Mouse (Mus musculus): ENCODE data around the gene Tmem255a.

Tmem255a gene

DNA sequence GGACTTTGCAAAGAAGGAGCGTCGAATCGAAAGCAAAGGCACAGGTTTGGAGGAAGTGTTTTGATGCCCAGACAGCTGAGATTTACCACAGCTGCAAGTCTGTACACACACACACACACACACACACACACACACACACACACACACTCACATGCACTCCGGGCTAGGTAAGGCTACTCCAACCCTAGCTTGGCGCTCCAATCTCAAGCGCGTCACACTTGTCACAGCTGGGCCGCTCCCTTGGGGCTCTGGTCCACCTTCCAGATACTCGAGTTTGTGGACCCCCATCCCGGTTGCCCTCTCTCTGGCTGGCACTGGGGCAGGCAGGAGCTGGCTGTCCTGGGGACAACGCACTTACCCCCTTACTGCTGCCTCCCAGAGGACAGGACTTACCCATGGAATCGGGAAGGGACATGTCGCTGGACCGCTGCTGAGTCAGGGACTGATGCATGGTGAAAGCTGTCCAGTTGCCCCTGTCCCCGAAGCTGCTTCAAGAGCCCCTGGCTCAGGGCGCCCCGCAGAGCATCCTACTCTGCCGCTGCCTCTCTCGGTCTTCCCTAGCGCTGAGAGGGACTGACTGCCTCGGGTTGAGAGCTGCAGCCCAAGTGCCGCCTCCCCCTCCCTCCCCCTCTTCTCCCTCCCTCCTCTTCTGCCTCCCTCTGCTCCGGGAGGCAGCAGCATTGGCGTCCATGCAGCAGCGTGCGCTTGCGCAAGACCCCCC lies at the start of gene Tmem255a:
Gene Tmem255a (minus strand): TSS at position 589 of the 721 bp plus-strand sequence.
- no peak for DNase-seq (ENCODE audit: low spot score in 2 of 2)

DNA sequence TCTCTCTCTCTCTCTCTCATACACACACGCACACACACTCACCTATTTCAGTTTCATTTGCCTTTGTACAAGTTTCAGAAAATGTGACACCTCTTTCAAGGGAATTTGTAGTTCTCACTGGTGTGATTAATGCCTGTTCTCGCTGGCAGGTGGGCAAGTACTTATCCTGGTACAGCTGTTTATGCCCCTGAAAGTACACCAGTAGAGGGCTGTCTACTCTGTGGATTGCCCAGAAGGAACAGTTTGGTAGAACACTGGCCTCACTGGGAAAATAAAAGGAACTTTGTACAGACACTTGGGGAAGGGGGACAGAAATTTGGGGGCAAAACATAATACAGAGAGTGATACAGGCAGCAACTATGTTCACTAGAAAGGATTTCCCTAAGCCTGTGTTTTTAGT lies 7.4 kb upstream of the Tmem255a start:
- no peak for DNase-seq (ENCODE audit: low spot score in 2 of 2)

DNA sequence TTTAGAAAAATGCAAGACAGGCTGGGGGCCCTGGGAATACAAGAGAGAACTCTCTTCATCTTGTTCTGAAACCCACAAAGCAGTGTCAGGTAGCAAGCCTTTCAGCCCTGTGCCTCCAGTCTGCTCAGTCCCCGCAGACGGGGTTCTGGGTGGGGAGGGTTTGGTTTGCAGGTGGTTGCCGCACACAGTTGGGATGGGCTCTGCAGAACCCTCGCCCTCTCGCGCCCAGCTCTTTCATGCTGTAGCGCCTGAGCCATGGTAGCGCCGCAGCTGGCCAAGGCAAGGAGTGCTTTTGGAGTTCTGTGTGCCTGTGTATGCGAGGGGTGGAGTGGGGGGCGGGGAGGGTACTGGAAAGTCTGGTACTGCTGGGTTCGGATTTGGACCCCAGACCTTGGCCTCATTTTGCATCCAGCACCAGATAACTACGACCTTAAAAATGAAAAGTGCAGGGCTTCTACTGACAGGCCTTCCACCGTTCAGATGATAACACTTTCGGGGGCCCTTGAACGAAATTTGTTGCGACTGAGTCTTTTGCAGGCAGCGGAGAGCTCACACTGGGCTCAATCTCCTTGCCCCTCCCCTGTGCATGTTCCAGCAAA lies 1.8 kb downstream of the Tmem255a start:
- DNase-seq (ENCODE audit: low spot score in 2 of 2), result no peak

DNA sequence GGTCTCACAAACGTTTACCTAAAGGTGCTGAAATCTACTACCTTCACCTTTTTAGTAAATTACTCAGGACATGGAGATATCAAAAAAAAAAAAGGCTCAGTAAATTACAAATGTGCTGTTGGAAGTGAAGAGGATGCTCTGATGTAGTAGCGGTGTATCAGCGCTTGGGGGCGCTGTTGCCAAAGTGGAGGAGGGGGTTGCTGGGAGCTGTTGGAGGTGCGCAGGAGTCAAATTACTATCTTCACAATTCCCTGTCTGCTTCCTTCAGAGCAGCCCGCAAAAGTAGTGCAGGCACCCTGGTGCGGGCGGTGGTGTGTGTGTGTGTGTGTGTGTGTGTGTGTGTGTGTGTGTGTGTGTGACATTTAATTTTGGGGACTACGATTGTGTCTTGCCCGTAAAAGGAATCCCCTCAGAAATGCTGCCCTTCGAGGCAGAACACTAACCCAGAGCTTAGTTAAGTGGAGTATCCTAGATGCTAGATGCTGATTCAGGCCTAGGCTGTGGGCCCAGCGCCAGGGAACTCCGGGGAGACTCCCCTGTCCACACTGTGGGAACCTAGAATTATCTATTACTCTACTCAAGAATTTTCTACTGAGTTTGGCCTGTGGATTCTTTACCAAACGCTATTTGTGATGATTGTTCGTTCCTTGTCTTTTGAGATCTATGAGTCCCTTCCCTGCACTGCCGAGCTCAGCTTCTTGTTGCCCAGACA lies 2.4 kb downstream of the Tmem255a start:
- DNase-seq (ENCODE audit: low spot score in 2 of 2), result peak in 1 of 2 experiments; percentile 67

DNA sequence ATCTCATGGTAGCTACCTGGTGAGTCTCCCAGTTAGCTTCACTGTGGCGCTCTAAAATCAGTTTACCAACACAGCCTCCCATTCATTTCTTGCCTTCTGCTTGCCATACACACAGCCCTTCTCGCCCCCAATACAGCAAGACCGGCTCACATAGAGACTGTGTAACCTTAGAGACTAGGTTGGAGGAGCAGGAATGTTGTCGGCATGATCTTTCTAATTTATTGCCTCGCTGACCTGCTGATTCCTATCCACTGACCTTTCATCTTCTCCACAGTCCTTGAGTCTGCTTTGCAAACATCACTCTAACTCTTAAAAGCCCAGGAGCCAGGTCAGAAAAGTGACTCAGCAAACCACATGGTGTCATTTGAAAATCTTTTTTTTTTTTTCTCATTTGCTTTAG lies 4.6 kb downstream of the Tmem255a start:
- no peak for DNase-seq (ENCODE audit: low spot score in 2 of 2)

DNA sequence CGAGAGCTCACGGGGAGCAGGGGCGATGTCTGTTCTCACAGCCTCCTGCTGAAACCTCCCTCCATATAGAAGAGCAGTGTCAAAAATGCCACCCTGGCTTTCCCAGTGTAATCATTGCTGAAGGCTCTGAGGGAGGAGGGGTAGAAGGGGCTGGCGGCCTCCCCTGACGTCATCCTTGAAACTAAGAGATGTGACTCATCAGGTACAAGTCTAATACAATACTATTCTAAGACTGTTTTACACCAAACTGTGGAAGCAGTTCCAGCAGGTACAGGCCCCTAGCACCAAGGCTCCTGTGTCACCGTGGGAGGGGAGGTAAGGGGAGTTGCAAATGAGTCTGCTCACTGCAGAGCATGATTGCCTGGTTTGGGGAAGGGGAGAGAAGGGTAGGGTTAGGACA lies 5.1 kb downstream of the Tmem255a start:
- DNase-seq (ENCODE audit: low spot score in 2 of 2), result no peak

DNA sequence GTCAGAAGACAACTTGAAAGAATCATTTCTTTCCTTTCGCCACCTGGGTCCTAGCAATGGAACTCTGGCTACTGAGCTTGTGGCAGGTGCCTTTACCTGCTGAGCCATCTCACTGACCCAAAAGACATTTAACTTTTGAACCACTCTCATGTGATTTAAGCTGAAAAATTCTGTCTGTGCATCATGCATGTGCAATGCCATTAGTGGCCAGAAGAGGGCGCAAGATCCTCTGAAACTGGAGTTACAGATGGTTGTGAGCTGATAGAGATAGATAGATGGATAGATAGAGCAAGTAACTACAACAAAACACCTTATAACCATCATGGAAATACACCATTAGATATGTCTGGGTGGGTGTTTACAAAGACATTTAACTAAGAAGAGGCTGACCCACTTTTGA lies 14.5 kb downstream of the Tmem255a start:
- DNase-seq (ENCODE audit: low spot score in 2 of 2), result peak; percentile 15 to 73

DNA sequence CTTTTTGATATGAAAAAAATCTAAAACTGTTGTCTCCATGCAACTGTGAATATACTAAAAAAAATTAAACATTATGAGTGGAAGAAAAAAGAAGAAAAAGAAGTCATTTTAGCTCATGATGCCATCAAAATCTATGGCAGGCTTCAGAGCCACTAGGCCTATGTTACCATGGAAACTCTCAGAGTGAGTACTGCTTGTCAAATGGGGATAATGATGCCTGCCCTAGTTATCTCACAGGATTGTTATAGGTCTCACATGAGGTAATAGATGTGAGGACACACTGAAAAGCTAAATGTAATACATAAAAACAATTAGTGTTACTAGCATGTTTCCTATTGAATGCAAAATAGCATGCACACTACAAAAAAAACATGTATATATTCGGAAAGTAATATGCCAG lies 22.4 kb downstream of the Tmem255a start:
- no peak for DNase-seq (ENCODE audit: low spot score in 2 of 2)

DNA sequence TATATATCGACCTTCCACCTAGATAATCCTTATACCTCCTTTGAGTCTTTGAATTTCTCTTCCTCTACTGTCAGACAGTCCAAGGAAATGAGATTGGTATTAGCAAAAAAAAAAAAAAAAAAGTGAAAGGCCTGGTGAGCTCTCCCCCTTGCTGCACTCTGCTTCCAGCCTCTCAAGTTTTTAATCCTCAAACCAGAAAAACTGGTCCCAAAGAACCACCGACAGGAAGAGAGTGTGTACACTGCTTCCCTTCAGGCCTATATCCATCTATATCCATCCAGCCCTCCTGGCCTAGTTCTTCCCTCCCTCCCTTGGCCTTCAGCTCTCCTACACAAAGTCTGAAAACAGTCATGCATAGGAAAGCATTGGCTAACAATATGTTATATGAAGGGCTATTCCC lies 29.5 kb downstream of the Tmem255a start:
- no peak for DNase-seq (ENCODE audit: low spot score in 2 of 2)

DNA sequence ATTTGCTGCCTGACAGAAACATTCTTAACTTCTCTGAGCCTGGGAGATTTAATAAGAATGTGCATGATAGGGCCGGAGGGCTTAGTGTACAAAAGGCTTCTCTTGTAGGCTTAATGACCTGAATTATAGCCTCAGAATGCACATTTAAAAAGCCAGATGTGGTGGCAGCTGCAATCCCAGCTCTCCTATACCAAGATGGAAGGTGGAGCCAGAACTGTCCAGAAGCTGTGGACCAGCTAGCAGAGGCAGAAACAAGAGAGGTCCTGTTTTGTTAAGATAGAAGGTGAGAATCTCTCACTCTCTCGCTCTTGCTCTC lies 34.6 kb downstream of the Tmem255a start:
- DNase-seq (ENCODE audit: low spot score in 2 of 2), result no peak

DNA sequence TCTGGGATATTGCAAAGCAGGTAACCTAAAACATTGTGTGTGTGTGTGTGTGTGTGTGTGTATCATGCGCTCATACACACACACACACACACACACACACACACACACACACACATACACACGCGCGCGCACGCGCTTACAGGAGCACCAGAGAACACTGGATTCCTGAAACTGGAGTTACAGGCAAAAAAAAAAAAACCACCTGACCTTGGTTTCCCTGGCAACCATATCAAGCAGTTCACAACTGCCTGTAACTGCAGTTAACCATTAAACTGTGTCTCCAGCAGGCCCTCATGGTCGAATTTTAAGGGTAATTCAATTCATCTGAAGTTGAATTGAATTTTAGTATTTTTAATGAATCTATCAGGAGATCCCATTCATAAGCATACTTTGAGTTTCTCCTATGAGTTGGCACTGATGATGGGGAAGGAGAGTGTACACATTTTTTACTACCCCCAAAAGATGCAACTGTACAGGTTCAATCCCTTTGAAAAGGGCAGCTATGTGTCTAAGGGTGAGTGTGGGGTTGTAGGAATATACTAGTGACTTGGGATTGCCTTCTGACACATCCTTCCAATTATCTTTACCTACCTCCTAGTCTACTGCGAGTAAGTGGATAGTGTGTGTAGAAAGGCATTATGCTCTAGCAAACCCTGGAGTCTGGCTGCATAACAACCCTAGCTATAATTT lies 35.1 kb downstream of the Tmem255a start:
- no peak for DNase-seq (ENCODE audit: low spot score in 2 of 2)

DNA sequence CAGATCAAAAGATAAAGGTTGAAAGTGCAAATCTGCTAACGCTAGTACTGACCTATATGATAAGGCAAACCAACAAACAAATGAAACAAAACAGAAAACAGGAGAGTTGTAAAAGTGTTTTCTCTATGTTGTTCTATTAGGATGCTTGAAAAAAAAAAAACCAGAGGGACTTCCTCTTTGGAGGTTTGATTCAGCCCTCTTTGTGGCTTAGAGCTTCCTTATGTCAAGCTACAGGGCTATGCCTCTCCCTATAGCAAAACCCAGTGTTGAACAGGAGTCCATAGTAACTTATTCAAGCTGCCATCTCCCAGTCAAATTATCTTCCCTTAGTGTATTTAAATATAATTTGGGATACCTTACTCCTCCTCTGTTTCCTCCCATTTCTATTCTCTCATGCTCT lies 44.8 kb downstream of the Tmem255a start:
- DNase-seq (ENCODE audit: low spot score in 2 of 2), result no peak

DNA sequence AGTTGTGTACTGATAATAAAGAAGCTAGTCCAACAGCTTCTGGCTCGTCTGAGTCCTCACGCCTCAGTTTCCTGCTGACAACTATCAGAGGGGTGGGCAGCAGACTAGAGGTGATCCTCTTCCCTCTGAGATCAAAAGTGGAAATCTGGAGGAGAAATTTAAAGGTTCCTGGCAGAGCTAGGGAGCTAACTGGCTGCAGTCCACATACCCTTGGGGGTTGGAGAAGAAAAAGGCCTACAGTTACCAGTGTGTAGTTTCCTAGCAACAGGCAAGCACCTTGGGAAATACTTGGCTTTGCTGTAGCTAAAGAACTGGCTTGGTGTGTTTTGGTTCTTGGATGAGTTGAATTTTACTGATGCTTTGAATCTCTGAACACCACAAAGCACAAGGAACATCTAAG lies 50.4 kb downstream of the Tmem255a start:
- DNase-seq (ENCODE audit: low spot score in 2 of 2), result no peak

DNA sequence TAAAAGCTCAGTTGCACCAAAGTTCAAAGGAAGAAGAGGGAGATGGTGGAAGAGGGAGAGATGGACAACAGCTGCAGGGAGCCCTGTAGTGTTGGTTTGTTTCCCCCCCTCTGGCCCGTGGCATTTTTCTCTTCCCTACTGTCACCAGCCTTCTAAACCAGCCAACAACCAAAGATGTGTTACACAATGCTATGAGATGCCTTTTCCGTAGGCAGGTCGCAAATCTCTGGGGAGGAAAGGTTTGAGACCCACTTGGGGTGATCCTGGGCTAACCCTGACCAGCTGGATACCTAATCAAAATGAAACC lies 61.8 kb downstream of the Tmem255a start:
- DNase-seq (ENCODE audit: low spot score in 2 of 2), result no peak

DNA sequence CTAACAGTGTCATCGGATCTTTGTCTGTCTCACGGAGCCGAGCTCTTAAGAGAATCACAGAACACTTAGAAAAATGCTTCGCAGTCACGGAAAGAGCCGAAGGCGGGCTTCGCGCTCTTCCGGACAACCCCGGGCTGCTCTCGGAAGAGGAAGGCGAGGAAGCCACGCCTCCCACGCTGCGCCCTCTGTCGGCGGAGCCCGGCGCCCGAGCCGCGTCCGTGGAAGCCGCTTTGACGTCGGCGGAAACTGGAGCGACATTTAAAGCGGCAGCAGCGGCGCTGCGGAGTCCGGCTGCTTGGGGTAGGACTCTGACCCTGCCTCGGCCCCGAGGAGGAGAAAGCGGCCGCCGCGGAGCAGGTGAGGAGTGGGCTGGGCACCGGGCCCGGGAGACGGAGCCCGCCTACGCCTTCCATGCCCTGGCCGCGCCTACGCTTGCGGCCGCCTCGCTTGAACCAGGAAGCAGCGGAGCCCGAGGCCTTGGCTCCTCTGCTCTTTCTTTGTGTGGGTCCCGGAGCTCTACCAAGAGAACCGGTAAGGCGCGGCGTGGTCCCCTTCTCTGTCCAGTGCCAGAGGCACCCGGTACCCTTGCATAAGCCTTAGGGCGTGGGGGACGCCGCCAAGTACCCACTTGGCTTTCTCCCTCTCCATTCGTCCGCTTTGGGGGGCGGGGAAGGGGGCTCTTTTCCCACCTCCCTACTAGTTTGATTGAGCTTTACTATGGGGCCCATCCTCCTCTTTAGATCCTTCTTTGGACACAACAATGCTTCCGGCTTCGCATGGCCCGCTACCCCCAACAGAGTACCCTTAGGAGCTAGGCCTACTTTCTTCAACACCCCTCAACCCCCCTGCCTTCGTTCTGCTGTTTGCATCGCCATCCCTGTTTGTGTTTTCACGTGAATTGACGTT lies 62.4 kb downstream of the Tmem255a start, which contains the start of gene Zbtb33:
Gene Zbtb33 (plus strand): TSS at position 242 of the 906 bp plus-strand sequence.
- DNase-seq (ENCODE audit: low spot score in 2 of 2), result peak; percentile 86 to 94

DNA sequence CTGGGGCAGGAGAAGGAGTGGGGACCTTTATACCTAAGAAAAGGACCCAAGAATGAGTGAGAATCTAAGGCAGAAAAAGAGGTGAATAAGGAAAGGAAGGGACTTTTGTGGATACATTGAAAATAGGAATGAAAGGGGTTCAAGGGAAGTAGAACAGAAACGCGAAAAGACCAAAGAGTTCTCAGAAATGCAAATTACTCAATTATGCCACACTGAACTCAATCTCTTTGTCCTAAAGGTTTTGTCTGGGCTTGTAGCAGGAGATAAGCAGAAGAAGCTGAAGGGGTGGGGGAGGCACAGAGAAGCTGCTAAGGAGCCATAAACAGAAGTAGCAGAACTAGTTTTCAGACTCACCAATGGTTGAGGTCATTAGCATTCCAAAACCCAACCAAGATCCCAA lies 66.7 kb downstream of the Tmem255a start:
- no peak for DNase-seq (ENCODE audit: low spot score in 2 of 2)

DNA sequence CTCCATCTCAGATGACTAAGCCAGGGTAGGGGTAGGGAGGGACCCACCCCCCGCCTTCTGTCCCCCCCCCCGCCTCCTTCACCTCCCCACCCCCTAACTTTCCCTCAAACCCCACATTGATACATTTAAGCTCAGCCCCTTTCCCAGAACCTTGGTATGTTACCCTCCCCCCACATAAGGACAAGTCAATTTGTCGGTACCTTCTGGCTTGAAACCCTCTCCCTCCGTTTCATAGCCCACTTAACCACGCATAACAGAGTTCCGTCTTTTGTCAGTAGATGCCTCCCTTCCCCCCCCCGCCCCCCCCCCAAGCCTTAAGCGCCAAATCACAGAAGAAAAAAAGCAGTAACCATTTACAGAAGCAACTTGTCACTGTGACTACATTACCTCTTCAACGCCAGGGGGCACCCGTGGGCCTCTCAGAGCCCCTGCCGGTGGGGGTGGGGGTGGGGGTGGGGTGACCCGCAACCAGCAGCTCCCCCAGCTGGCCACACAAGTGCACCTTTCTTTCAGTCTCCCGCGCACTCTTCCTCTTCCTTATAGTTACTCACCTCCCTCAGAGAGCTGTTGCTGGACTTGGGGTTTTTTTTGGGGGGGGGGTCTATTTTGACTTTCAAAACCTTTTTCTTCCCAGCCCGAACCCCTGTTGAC lies 70.5 kb downstream of the Tmem255a start:
- peak; percentile 52 to 76 for DNase-seq (ENCODE audit: low spot score in 2 of 2)

DNA sequence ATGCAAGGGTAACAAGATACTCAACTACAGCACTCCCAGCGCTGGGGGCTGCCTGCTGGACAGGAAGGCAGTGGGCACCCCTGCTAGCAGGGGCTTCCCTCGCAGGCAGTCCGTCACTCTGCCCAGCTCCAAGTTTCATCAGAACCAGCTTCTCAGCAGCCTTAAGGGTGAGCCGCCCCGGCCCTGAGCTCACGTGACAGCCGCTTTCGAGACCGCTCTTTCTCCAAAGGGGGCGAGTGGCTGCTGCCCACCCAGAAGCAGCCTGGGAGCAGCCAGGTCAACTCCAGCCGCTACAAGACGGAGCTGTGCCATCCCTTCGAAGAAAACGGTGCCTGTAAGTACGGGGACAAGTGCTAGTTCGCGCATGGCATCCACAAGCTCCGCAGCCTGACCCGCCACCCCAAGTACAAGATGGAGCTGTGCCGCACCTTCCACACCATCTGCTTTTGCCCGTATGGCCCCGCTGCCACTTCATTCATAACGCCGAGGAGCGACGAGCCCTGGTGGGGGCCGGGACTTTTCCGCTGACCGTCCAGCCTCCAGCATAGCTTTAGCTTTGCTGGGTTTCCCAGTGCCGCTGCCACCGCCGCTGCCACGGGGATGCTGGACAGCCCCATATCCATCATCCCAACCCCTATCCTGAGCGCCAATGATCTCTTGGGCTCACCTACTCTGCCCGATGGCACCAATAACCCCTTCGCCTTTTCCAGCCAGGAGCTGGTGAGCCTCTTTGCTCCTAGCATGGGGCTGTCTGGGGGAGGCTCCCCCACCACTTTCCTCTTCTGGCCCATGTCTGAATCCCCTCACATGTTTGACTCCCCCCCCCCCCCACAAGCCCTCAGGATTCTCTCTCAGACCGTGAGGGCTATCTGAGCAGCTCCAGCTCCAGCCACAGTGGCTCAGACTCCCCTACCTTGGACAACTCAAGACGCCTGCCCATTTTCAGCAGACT lies 71.3 kb downstream of the Tmem255a start:
- DNase-seq (ENCODE audit: low spot score in 2 of 2), result peak; percentile 11 to 62

DNA sequence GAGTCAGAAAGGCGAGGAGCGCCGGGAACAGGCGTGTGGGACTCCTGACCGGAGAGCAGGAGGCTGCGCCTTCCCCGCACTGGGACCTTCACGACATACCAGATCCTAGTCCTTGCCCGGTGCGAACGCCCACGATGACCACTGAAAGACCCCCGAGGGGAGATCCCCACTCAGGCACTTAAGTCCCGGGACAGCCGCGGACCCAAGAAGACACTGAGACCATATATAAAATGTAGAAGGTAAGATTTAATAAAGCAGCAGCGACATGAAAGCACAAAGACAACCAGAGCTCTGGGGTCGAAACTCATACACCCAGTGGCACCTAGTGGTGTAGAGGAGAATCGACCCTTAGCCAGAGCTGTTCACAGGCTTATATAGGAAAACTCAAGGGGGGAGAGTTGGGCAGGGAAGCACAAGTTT lies 72.3 kb downstream of the Tmem255a start:
- peak; percentile 23 to 63 for DNase-seq (ENCODE audit: low spot score in 2 of 2)

DNA sequence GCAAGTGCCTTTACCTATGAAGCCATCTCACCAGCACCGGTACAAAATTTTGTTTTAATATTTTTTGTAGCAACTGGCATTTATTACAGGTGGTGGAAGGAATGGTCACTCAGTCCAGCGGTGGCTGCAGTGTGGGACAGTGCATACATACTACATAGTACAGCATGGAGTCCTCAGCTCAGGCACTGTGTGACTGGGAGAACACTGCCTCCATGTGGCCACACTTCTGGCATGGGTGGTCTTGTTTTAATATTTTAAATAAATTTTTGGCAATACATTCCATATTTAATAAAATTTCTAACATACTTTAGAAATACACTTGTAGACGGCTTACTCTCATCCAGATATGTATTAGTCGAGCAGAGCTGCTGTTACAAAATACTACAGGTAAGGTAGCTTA lies 85.6 kb downstream of the Tmem255a start:
- no peak for DNase-seq (ENCODE audit: low spot score in 2 of 2)
